Mouse (Mus musculus) hindbrain, embryonic 14.5 days (tissue): ENCODE results near the gene Nuf2. TPM values are rescaled to one million over a fixed set of nuclear protein-coding genes. Genes with fewer than 3 reads are reported as not detected.
A peak's percentile ranks its signal among the peaks of the same experiment; 100 is the strongest.

Experiments used
- ATAC-seq: fragments of 200-750 bp; cut with Nextera tagmentation; 2 replicates; pipeline ENCODE4 v1.8.0; 2017; ENCODE audit warnings: moderate number of reproducible peaks, mild to moderate bottlenecking, moderate TSS enrichment, moderate library complexity; ENCODE audit not compliant: low FRiP score
- DNase-seq: peaks from one replicate; pipeline ENCODE4 v3.0.0-alpha.2; 2015; ENCODE audit warnings: low spot score
- H3K27ac ChIP-seq: fragments of 300-500 bp; sonication (generic); 2 replicates; pipeline ENCODE4 v1.5.1; 2014; ENCODE audit warnings: mild to moderate bottlenecking, moderate library complexity
- H3K27me3 ChIP-seq: fragments of 300-500 bp; sonication (generic); 2 replicates; pipeline ENCODE4 v1.6.1; 2014; ENCODE audit warnings: mild to moderate bottlenecking, low read length, mixed read lengths; ENCODE audit not compliant: control insufficient read depth, insufficient read depth
- H3K36me3 ChIP-seq: fragments of 300-500 bp; sonication (generic); replicated peaks from 2 replicates; pipeline ENCODE4 v1.6.1; 2014; ENCODE audit not compliant: control insufficient read depth, insufficient read depth
- H3K4me1 ChIP-seq: fragments of 300-500 bp; sonication (generic); replicated peaks from 2 replicates; pipeline ENCODE4 v1.6.1; 2014; ENCODE audit warnings: antibody characterized with exemption, low read length, mixed read lengths; ENCODE audit not compliant: control insufficient read depth, insufficient read depth
- H3K4me2 ChIP-seq: fragments of 300-500 bp; sonication (generic); replicated peaks from 2 replicates; pipeline ENCODE4 v1.6.1; 2014; ENCODE audit warnings: mild to moderate bottlenecking, moderate library complexity
- H3K4me3 ChIP-seq: fragments of 300-500 bp; sonication (generic); replicated peaks from 2 replicates; pipeline ENCODE4 v1.5.1; 2014; ENCODE audit warnings: mild to moderate bottlenecking, low read length
- H3K9ac ChIP-seq: fragments of 300-500 bp; sonication (generic); 2 replicates; pipeline ENCODE4 v1.6.1; 2014
- H3K9me3 ChIP-seq: fragments of 300-500 bp; sonication (generic); 2 replicates; pipeline ENCODE4 v1.6.1; 2016; ENCODE audit warnings: low read length; ENCODE audit not compliant: control insufficient read depth
- WGBS: fragments of 180-500 bp; shearing (Covaris S2); extraction: QIAGEN DNeasy Blood & Tissue Kit; methylation state at CpG from one replicate; pipeline ENCODE4 v1.1.7; 2014; 5-methylcytosine and 5-hydroxymethylcytosine counted together
- polyA plus RNA-seq: library from polyadenylated mRNA; unstranded; fragments of >200 nt; fragmentation: Nextera tagmentation; extraction: Ambion mirVana; gene quantifications from 2 replicates; pipeline ENCODE4 v1.2.1, GENCODE M21; 2014

Nuf2 gene
- polyA plus RNA-seq, 1 experiment from 2014 or later, result 11.3 TPM

- 0 out of 2 replicates have a peak, but pooled peaks have one; percentile 18 for ATAC-seq
- Histone ChIP-seq H3K9ac (no peak overlapping the region), H3K4me1 (no peaks in the 10 kb centered on the region; the same call in none of the 2 replicates), H3K27ac (peak overlapping the region; percentile 27; the same call in 1 of the 2 replicates), H3K36me3 (no peaks in the 10 kb centered on the region), H3K4me2 (no peak overlapping the region), H3K9me3 (no peaks in the 10 kb centered on the region), H3K27me3 (no peaks in the 10 kb centered on the region), H3K4me3 (no peak overlapping the region)
- no peak for DNase-seq
- 68% methylated on average over 4 of the region's 4 CpGs for WGBS
These were observed 46.7 kb downstream of the Nuf2 start for GRCm38 (mm10) chr1:169484565-169484964.

- H3K4me3 ChIP-seq, result no peak overlapping the region
- H3K27ac ChIP-seq, result no peak overlapping the region
- H3K9me3 ChIP-seq, result no peaks in the 10 kb centered on the region
- no peaks in the 10 kb centered on the region for H3K27me3 ChIP-seq
- DNase-seq (no peak), ATAC-seq (no peak)
- no peaks in the 10 kb centered on the region for H3K36me3 ChIP-seq
- no peak overlapping the region for H3K4me2 ChIP-seq
- WGBS, result 94% methylated on average over 6 of the region's 6 CpGs
- H3K4me1 ChIP-seq, result no peaks in the 10 kb centered on the region; the same call in none of the 2 replicates
- H3K9ac ChIP-seq, result no peak overlapping the region
These were observed 48.5 kb downstream of the Nuf2 start for GRCm38 (mm10) chr1:169482596-169483335.

- DNase-seq, result peak; percentile 66
- 47% methylated on average over 3 of the region's 3 CpGs for WGBS
These were observed 60.1 kb downstream of the Nuf2 start for GRCm38 (mm10) chr1:169471185-169471584.

DNA sequence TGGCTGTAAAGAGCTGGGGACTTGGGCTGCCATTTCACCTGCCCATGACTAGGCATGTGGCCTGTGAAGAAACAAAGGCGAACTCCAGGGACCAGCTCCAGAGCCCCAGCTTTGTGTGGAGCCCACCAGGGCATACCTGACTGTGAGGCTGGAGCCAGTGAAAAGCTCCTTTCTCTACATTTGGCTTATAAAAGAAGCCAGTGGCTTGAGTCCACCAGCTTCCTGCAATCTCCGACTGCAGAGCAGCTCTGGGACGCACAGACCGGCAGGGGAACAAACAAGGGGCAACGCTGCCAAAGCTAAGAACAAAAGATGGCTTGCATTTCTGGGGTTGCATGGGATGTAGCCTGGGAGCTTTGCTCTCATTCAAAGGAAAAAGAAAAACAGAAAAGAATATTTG lies 63.5 kb downstream of the Nuf2 start:
- ATAC-seq, result peak; percentile 52; the same call in 1 of the 2 replicates
- peaks cover 3% of the 10 kb centered on the region; the same call in 1 of the 2 replicates for H3K4me1 ChIP-seq
- H3K4me2 ChIP-seq, result no peak overlapping the region
- H3K4me3 ChIP-seq, result no peak overlapping the region
- no peak overlapping the region for H3K9ac ChIP-seq
- H3K27ac ChIP-seq, result peak overlapping the region; percentile 67
- H3K36me3 ChIP-seq, result no peaks in the 10 kb centered on the region
- H3K27me3 ChIP-seq, result no peaks in the 10 kb centered on the region
- no peak for DNase-seq
- 48% methylated on average over 5 of the region's 5 CpGs for WGBS
- no peaks in the 10 kb centered on the region for H3K9me3 ChIP-seq

More at GRCm38 (mm10) chr1:169471185-169471584, 60.1 kb downstream of the Nuf2 start:
- H3K4me2 ChIP-seq, result no peak overlapping the region
- peaks cover 3% of the 10 kb centered on the region; the same call in 1 of the 2 replicates for H3K4me1 ChIP-seq
- no peak overlapping the region; the same call in 1 of the 2 replicates for H3K27ac ChIP-seq
- H3K36me3 ChIP-seq, result no peaks in the 10 kb centered on the region
- H3K27me3 ChIP-seq, result no peaks in the 10 kb centered on the region
- no peak overlapping the region for H3K4me3 ChIP-seq
- ATAC-seq, result peak; percentile 64; the same call in 1 of the 2 replicates
- no peak overlapping the region for H3K9ac ChIP-seq
- no peaks in the 10 kb centered on the region for H3K9me3 ChIP-seq

DNA sequence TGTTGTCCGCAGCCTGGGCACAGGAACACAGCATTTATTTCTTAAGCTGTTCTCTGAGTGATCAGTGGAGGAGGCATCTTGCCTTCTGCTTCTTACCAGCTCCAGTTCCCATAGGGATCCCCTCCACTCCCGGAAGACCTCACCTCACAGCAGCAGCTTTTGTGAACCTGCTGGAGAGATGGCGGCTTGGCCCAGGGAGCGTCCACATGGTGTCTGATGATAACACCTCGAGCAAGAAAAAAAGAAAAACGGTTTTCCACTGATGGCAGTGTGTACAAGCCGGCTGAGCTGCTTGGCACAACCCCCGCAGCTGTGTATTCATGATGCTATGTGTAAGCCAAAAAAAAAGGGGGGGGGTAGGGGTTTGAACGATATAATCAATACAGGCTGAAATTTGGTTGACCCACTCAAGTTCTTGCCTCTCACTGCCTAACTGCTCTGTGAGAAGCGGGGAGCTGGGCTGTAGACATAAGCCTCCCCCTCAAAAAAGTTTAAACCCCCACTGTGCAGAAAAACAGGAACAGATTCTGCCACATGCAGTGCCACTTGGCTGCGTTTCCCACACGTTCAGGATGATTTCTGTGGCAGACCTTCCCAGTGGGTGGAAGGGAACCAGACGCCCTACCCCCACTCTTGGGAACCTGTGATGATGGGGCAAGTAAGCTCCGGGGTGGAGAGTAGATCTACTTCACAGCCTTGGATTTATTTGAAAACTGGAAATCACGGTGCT lies 68.7 kb downstream of the Nuf2 start:
- ATAC-seq (peak; percentile 63; the same call in 1 of the 2 replicates), DNase-seq (peak; percentile 57)
- Histone ChIP-seq H3K4me2 (peak overlapping the region; percentile 19; the same call in 1 of the 2 replicates), H3K9me3 (no peaks in the 10 kb centered on the region), H3K27me3 (no peaks in the 10 kb centered on the region), H3K4me3 (no peak overlapping the region), H3K27ac (peak overlapping the region; percentile 47), H3K36me3 (no peaks in the 10 kb centered on the region), H3K4me1 (no peaks in the 10 kb centered on the region), H3K9ac (no peak overlapping the region)
- WGBS, result 62% methylated on average over 15 of the region's 15 CpGs

- Histone ChIP-seq H3K4me2 (0 out of 2 replicates have a peak overlapping the region, but pooled peaks have one; percentile 27), H3K4me3 (no peak overlapping the region), H3K27me3 (no peaks in the 10 kb centered on the region), H3K9ac (no peak overlapping the region), H3K4me1 (no peaks in the 10 kb centered on the region), H3K27ac (no peak overlapping the region), H3K9me3 (no peaks in the 10 kb centered on the region), H3K36me3 (no peaks in the 10 kb centered on the region)
- peak; percentile 91 for DNase-seq
- ATAC-seq, result peak; percentile 40
- 10% methylated on average over 11 of the region's 11 CpGs for WGBS
These were observed 72.0 kb downstream of the Nuf2 start for GRCm38 (mm10) chr1:169459071-169459782.

Other genes with a start within 250 kb of the Nuf2 start
- 24.2 and 25.6 TPM in 2 replicates for gene Rgs5, start 124.0 kb upstream of the Nuf2 start, polyA plus RNA-seq
- 73.3 and 88.0 TPM in 2 replicates for gene Rgs4, start 216.2 kb upstream of the Nuf2 start, polyA plus RNA-seq